Mouse (Mus musculus) Patski (cell line): ENCODE data around the gene Gm29776. TPM values are rescaled to one million over a fixed set of nuclear protein-coding genes. Genes with fewer than 3 reads are reported as not detected.

Source experiments
- ATAC-seq: fragments of 100-300 bp; one replicate; pipeline ENCODE4 v1.8.0; 2021
- CTCF ChIA-PET: fragments of 350-600 bp; sonication (Branson Sonifier 250); formaldehyde crosslinking; loops from one replicate; lab custom pipeline; 2022; ENCODE audit warnings: inconsistent platforms; lab: Charles Lee
- POLR2A ChIA-PET: fragments of 350-600 bp; sonication (Branson Sonifier 250); formaldehyde crosslinking; loops from one replicate; lab custom pipeline; 2022; ENCODE audit warnings: antibody characterized with exemption, inconsistent platforms; lab: Charles Lee
- DNase-seq: peaks from one replicate; pipeline ENCODE4 v3.0.0-alpha.2; 2011; ENCODE audit warnings: low read depth, low spot score
- H3K27me3 ChIP-seq: fragments of 371-371 bp; one replicate; pipeline ENCODE4 v1.5.1; 2021
- CTCF ChIP-seq: fragments of 100-300 bp; IDR thresholded peaks from one replicate; pipeline ENCODE4 v1.5.1; 2021
- in situ Hi-C: fragments of 300-500 bp; cut with MboI; formaldehyde crosslinking; loops from 3 replicates; pipeline ENCODE4 v1.11.1; 2018; ENCODE audit warnings: low pct_unique_long_range_greater_than_20kb, mixed read lengths
- polyA plus RNA-seq: library from polyadenylated mRNA; unstranded; gene quantifications from one replicate; pipeline ENCODE4 v1.2.3, GENCODE M21; 2021

Gene Gm29776
- polyA plus RNA-seq, 1 experiment from 2014 or later: 0.03 TPM

DNA sequence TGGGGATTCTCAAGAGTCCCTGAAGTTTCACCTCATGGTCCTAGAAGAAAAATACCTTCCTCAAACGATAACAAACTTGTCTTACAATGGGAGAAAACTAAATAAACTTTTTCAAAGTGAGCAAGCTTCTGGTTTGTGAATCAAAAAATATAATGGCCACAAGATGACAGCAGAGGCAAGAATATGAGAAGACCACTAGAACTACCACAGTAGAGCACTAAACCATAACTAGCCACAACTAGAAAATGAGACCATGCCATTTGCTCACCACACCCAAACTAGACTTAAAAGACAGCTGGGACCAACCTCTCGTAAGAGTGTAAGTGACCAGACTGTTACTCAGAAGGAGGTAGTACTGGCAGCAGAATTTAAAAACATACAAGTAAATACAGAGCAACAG, 38.6 kb downstream of the Gm29776 start:
- CTCF ChIA-PET: interaction anchor here (0.7 to 5.6 kb wide), 15 partner anchors 9 to 119 kb away, joined by 3 to 62 read pairs (median 4); partner anchors contain the start of genes 1700123O20Rik and Acin1
- POLR2A ChIA-PET: interaction anchor here (0.8 to 1.2 kb wide), 3 partner anchors 13 to 28 kb away, joined by 3 read pairs; partner anchors contain the start of gene 1700123O20Rik
- DNase-seq: no peak

DNA sequence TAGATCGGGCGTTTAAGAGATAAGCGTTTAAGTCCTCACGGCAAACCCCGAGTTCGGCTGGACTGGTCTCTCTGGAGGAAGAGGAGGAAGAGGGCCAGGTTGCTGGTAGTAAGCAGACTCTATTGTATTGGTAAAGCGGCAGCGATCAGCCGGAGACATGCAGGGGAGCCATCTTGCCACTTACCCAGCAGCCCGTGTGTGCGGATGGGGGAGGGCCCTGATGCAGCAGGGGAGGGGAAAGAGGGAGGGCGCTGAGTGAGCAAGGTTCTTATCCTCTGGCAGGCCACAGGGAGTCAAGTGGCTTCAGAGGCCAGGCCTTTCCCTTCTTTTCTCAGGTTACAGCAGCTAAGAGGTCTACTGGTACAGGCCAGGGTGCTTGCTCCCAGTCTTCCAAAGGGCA, 45.1 kb downstream of the Gm29776 start:
- ChIA-PET POLR2A (no interaction called here), CTCF (interaction anchor here (1.0 to 2.0 kb wide), 2 partner anchors 16 to 187 kb away, joined by 3 to 7 read pairs; no protein-coding TSS in a partner anchor)
- ATAC-seq (peak; percentile 93), DNase-seq (no peak)
- no peak for TF ChIP-seq CTCF
- in situ Hi-C loops: loop anchor here (5.0 kb wide), 1 partner anchor 49 kb away; no protein-coding TSS in a partner anchor
- H3K27me3 ChIP-seq: no peaks in the 10 kb centered on the region

More for the DNA sequence above, 38.6 kb downstream of the Gm29776 start:
- H3K27me3 ChIP-seq: no peaks in the 10 kb centered on the region
- in situ Hi-C loops: no loop called here
- ATAC-seq: no peak
- TF ChIP-seq CTCF: peak; percentile 60

DNA sequence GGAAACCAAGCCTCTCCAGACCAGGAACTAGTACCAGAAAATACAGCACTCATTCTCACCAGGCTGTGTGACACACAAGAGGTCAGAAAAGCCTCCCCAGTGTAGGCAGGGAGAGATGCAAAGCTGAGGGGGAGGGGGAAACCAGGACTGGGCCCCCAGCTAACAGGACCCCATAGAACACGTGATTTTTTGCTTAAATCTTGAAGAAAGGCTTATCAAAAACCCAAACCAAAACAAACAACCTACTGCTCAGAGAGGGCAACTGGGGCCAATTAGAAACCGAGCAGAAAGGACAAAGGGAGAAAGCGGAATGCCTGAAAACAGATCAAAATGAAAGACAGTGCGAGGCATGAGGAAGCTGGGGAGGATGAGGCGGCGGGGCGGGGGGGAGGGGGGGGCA, 45.8 kb downstream of the Gm29776 start:
- H3K27me3 ChIP-seq: no peaks in the 10 kb centered on the region
- DNase-seq: no peak
- TF ChIP-seq CTCF: no peak
- no peak for ATAC-seq
- ChIA-PET POLR2A (no interaction called here), CTCF (interaction anchor here (2.0 kb wide), 1 partner anchor 17 kb away, joined by 7 read pairs; no protein-coding TSS in a partner anchor)
- in situ Hi-C loops: loop anchor here (5.0 kb wide), 1 partner anchor 50 kb away; no protein-coding TSS in a partner anchor

DNA sequence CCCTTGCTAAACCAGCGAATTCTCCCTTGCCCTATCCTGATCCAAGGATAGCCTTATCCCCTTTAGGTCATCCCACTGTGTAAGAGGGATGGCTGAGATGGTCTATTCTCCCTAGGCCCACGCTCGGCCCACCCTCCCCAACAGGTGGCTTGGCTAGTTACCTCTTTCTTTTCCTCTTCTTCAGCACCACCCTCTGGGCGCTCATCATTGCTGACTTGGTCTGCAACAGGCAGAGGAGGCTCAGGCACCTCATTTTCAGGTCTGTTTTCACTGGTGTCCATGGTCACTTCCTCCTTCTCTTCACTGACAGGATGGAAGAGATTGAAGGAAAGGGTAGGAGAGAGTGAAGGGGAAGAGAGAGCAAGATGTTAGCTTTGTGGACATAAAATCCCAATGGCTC, 47.1 kb downstream of the Gm29776 start:
- no peak for TF ChIP-seq CTCF
- in situ Hi-C loops: loop anchor here (5.0 kb wide), 1 partner anchor 51 kb away; no protein-coding TSS in a partner anchor
- H3K27me3 ChIP-seq: no peaks in the 10 kb centered on the region
- ChIA-PET CTCF (interaction anchor here (0.6 to 2.5 kb wide), 18 partner anchors 8 to 245 kb away, joined by 3 to 14 read pairs (median 5); partner anchors contain the start of genes 1700123O20Rik, Acin1 and Cdh24), POLR2A (interaction anchor here (0.7 to 1.3 kb wide), 2 partner anchors 9 to 90 kb away, joined by 3 to 4 read pairs; no protein-coding TSS in a partner anchor)
- ATAC-seq (no peak), DNase-seq (no peak)

DNA sequence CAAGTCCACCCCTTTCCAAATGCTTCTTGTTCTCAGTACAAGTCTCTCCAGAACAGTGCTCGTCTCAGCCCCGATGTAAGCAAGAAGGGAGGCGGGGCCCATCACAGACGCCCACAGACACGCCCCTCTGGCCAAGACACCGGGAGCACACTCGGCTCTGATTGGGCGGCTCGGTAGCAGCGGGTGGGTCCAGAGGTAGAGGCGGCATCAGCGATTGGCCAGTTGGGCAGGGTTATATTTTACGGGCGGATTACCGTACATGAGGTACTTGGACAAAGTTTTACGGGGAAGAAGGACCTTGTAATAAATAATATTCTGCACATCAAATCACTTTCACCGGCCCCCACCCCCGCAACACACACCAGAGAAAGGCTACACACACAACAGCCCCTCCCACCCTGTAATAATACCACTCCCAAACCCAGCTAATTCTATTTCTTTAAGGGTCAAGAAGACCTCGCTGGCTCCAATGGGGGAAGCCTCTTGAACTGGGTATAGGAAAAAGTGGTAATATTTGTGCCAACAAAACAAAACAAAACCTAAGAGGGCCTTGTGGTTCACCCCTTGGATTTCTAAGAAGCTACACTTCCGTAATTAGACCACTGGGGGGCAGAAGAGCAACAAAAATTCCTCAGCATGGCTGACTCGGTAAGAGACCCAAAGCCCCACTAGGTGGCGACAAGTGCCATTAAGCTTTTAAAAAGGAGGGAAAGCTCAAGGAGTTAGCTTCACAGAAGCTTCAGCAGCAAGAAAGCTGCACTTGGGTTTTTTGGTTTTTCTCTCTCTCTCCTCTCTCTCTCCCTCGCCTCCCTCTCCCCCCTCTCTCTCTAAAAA, 47.8 kb downstream of the Gm29776 start:
- peak; percentile 46 for DNase-seq
- TF ChIP-seq CTCF: no peak
- ChIA-PET POLR2A (interaction anchor here (1.3 kb wide), 1 partner anchor 10 kb away, joined by 4 read pairs; no protein-coding TSS in a partner anchor), CTCF (interaction anchor here (0.6 to 2.5 kb wide), 19 partner anchors 9 to 245 kb away, joined by 3 to 14 read pairs (median 5); partner anchors contain the start of genes 1700123O20Rik, Acin1 and Cdh24)
- peak; percentile 73 for ATAC-seq
- in situ Hi-C loops: loop anchor here (5.0 kb wide), 1 partner anchor 51 kb away; no protein-coding TSS in a partner anchor
- H3K27me3 ChIP-seq: no peaks in the 10 kb centered on the region

DNA sequence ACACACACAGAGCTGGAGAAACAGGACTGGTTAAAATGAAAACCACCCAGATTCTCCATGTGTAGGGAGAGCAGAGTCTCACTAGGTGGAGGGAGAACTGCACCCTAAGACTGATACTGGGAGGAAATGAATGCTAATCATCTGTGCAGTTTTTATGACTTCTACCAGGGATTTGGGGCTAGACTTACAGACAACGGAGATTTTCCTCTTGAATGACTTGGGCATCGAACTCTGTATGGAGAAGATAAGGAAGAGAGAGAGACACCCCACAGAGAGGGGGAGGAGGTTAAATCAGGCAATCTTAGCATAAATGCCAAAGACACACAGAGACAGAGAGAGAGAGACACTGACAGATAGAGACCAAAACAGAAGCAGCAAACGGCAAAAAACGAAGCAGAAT, 50.7 kb downstream of the Gm29776 start:
- in situ Hi-C loops: loop anchor here (10.0 kb wide), 1 partner anchor 423 kb away; no protein-coding TSS in a partner anchor
- no peak for TF ChIP-seq CTCF
- ATAC-seq (no peak), DNase-seq (no peak)
- no peaks in the 10 kb centered on the region for H3K27me3 ChIP-seq
- ChIA-PET POLR2A (no interaction called here), CTCF (interaction anchor here (1.2 kb wide), 2 partner anchors 12 to 15 kb away, joined by 3 read pairs; no protein-coding TSS in a partner anchor)

DNA sequence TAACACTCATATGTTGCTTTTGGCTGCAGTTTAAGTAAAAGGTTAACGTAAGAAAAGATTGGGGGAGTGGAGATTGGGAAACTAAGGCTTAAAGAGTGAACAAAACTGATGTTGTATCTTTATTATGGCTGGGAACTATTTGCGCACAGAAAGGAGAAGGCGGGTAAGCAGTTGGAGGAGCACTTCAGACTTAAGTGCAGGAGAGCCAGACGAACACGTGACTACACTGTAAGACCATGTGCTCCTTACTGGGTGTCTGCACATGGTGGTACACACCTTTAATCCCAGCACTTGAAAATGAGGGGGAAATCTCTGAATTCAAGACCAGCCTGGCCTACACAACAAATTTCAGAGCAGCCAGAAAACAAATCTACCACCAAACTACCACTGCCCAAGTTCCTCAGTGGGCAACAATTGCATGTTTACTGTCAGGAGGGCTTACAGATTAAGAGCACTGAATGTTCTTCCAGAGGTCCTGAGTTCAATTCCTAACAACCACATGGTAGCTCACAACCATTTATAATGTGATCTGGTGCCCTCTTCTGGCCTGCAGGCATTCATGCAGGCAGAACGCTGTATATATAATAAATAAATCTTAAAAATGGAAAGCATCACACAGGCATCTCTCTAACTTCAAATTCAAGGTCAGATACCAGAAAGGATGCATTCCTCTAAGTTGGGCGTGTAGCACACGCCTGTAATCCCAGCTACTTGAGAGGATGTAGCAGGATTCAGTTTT, 51.6 kb downstream of the Gm29776 start:
- ChIA-PET CTCF (interaction anchor here (0.8 to 1.4 kb wide), 5 partner anchors 15 to 119 kb away, joined by 3 to 4 read pairs (median 3); no protein-coding TSS in a partner anchor), POLR2A (no interaction called here)
- ATAC-seq (no peak), DNase-seq (no peak)
- no peak for TF ChIP-seq CTCF
- in situ Hi-C loops: loop anchor here (10.0 kb wide), 1 partner anchor 422 kb away; no protein-coding TSS in a partner anchor
- H3K27me3 ChIP-seq: no peaks in the 10 kb centered on the region

DNA sequence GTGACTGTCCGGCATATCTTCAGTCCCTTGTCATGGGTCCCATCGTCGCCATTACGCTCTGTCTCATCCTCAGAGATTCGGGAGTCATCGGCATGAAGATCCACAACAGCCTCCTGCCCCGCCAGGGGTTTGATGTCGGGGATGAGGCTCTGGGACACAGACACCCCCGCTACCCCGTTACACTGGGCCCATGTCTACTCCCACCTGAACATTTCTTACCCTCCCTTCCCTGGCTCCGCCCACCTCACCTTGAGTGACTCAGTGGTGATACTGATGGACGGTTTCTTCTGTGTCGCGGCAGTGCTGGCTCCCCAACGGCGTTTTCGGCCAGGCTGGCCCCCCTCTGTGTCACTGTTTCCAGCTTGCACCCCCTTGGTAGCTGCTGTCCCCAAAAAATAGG, 52.2 kb downstream of the Gm29776 start:
- DNase-seq (no peak), ATAC-seq (no peak)
- in situ Hi-C loops: loop anchor here (10.0 kb wide), 1 partner anchor 422 kb away; no protein-coding TSS in a partner anchor
- ChIA-PET POLR2A (no interaction called here), CTCF (interaction anchor here (1.0 to 1.4 kb wide), 3 partner anchors 41 to 94 kb away, joined by 3 read pairs; no protein-coding TSS in a partner anchor)
- H3K27me3 ChIP-seq: no peaks in the 10 kb centered on the region
- no peak for TF ChIP-seq CTCF

DNA sequence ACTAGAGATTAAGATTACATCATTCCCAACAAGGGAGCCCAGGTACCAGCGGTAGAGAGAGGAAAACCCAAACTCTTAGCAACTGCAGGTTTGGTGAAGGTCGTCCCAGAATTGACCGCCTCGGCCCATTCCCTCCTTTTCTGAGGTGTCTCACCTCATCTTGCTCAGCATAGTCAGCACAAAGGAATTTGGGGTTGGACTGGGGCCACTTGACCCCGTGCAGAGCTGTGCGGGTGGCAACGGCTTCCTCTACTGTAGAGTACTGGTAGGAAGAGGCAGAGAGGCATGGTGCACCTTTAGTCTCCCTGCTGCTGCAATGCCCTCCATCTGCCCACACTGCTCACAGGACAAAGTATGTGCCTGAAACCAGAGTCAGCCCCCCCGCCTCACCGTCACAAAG, 54.3 kb downstream of the Gm29776 start:
- H3K27me3 ChIP-seq: no peaks in the 10 kb centered on the region
- peak; percentile 42 for ATAC-seq
- CTCF ChIA-PET: interaction anchor here (0.8 to 4.2 kb wide), 4 partner anchors 61 to 115 kb away, joined by 3 to 22 read pairs (median 3); no protein-coding TSS in a partner anchor
- POLR2A ChIA-PET: interaction anchor here (0.6 kb wide), 1 partner anchor 82 kb away, joined by 3 read pairs; no protein-coding TSS in a partner anchor
- DNase-seq: no peak
- TF ChIP-seq CTCF: no peak
- in situ Hi-C loops: loop anchor here (5.0 to 10.0 kb wide), 2 partner anchors 117 to 419 kb away; no protein-coding TSS in a partner anchor
